11 mouse cellular contexts compared by ENCODE assay signal in genomic region chr12:79560893-79561292, GRCm38 (mm10).
A peak's percentile ranks its signal among the peaks of the same experiment; 100 is the strongest.
DNase-seq lines count a peak whose midpoint lies in the region; ATAC-seq and TF ChIP-seq lines count a peak whose summit lies in the region.
"Had no signal": no experiment of that assay in that cellular context is flagged by ENCODE, and none has a peak within 500 bp of the region (broad histone marks: within the 10 kb centered on the region; RNA-seq: fewer than 3 reads in every experiment).

No protein-coding gene starts in this region.

- peaks cover 23% of the 10 kb centered on the region for H3K4me1 ChIP-seq in embryonic facial prominence, embryonic 13.5 days
- peaks cover 24% of the 10 kb centered on the region for H3K4me1 ChIP-seq in embryonic facial prominence, embryonic 10.5 days
- H3K4me1 ChIP-seq in lung, postnatal 0 days (ENCODE audit: insufficient read depth, low read depth, low read length) = peaks cover 3% of the 10 kb centered on the region; the same call in 1 of the 2 replicates
- no peaks in the 10 kb centered on the region; the same call in 1 of the 2 replicates for H3K4me1 ChIP-seq in heart, adult 2 months (ENCODE audit: control insufficient read depth, insufficient read depth, low read length)
- no peaks in the 10 kb centered on the region for H3K4me1 ChIP-seq in forebrain, embryonic 11.5 days (replicated peaks; ENCODE audit: control insufficient read depth, insufficient read depth, low read length)
- H3K4me1 ChIP-seq: midbrain, embryonic 15.5 days had no signal

- H3K9ac ChIP-seq in embryonic facial prominence, embryonic 13.5 days = no peak overlapping the region
- H3K9ac ChIP-seq in lung, postnatal 0 days (replicated peaks; ENCODE audit: low read depth) = no peak overlapping the region
- no peak overlapping the region for H3K9ac ChIP-seq in heart, adult 2 months (ENCODE audit: low read depth, low read length)
- no peak overlapping the region for H3K9ac ChIP-seq in forebrain, embryonic 11.5 days (ENCODE audit: low read length)
- H3K9ac ChIP-seq: midbrain, embryonic 15.5 days had no signal

- no peak for TF ChIP-seq POLR2A in myocyte (IDR thresholded peaks at IDR 0.05; ENCODE audit: insufficient read length, low read depth)
- TF ChIP-seq POLR2A in heart, adult 2 months (IDR thresholded peaks at IDR 0.05; ENCODE audit: insufficient read depth, low read depth, low read length) = no peak

- peak; percentile 60 for TF ChIP-seq EP300 in lung, postnatal 0 days (IDR thresholded peaks at IDR 0.05)
- no peak for TF ChIP-seq EP300 in heart, adult 2 months (IDR thresholded peaks at IDR 0.05; ENCODE audit: insufficient read depth, low read depth, low read length)

- H3K27me3 ChIP-seq in embryonic facial prominence, embryonic 13.5 days = no peaks in the 10 kb centered on the region
- no peaks in the 10 kb centered on the region for H3K27me3 ChIP-seq in embryonic facial prominence, embryonic 10.5 days (replicated peaks; ENCODE audit: low read depth, poor library complexity, severe bottlenecking)
- no peaks in the 10 kb centered on the region for H3K27me3 ChIP-seq in lung, postnatal 0 days (replicated peaks; ENCODE audit: insufficient read depth, low read length)
- no peaks in the 10 kb centered on the region for H3K27me3 ChIP-seq in myocyte (ENCODE audit: control insufficient read depth, insufficient read depth, insufficient read length)
- no peaks in the 10 kb centered on the region for H3K27me3 ChIP-seq in heart, adult 2 months (ENCODE audit: control insufficient read depth, insufficient read depth, low read length)
- no peaks in the 10 kb centered on the region for H3K27me3 ChIP-seq in forebrain, embryonic 11.5 days (ENCODE audit: control insufficient read depth, insufficient read depth, low read length)
- H3K27me3 ChIP-seq: midbrain, embryonic 15.5 days had no signal

- H3ac ChIP-seq in myocyte (ENCODE audit: control insufficient read depth, insufficient read length) = no peak overlapping the region

- DNase-seq in embryonic facial prominence, embryonic 10.5 days (ENCODE audit: low spot score) = no peak
- DNase-seq in lung, postnatal 0 days (ENCODE audit: low spot score) = peak; percentile 79
- DNase-seq in lung, postnatal 4 days = no peak
- peak; percentile 54 for DNase-seq in fibroblast of lung, adult 2 months (ENCODE audit: low read depth)
- no peak for DNase-seq in heart, adult 2 months
- DNase-seq in forebrain, embryonic 11.5 days (ENCODE audit: low spot score) = no peak
- DNase-seq: gastrocnemius, postnatal 14 days; thymus, postnatal 25 days had no signal

- H3K4me2 ChIP-seq in embryonic facial prominence, embryonic 13.5 days = no peak overlapping the region
- H3K4me2 ChIP-seq in lung, postnatal 0 days (replicated peaks; ENCODE audit: low read depth, low read length) = no peak overlapping the region
- H3K4me2 ChIP-seq in myocyte (ENCODE audit: low read depth) = no peak overlapping the region
- H3K4me2 ChIP-seq in forebrain, embryonic 11.5 days (ENCODE audit: low read depth, low read length, severe bottlenecking) = no peak overlapping the region
- H3K4me2 ChIP-seq: midbrain, embryonic 15.5 days had no signal

- peak overlapping the region; percentile 34 for H3K27ac ChIP-seq in embryonic facial prominence, embryonic 13.5 days
- no peak overlapping the region for H3K27ac ChIP-seq in embryonic facial prominence, embryonic 10.5 days (replicated peaks)
- H3K27ac ChIP-seq in lung, postnatal 0 days (ENCODE audit: low read length) = no peak overlapping the region
- H3K27ac ChIP-seq in heart, adult 2 months = no peak overlapping the region
- no peak overlapping the region for H3K27ac ChIP-seq in forebrain, embryonic 11.5 days (ENCODE audit: low read depth, low read length)
- H3K27ac ChIP-seq: midbrain, embryonic 15.5 days had no signal

- H3K4me3 ChIP-seq in embryonic facial prominence, embryonic 13.5 days = no peak overlapping the region
- no peak overlapping the region for H3K4me3 ChIP-seq in embryonic facial prominence, embryonic 10.5 days
- H3K4me3 ChIP-seq in lung, postnatal 0 days (ENCODE audit: low read depth, low read length) = no peak overlapping the region
- no peak overlapping the region for H3K4me3 ChIP-seq in myocyte
- no peak overlapping the region for H3K4me3 ChIP-seq in heart, adult 2 months
- no peak overlapping the region for H3K4me3 ChIP-seq in forebrain, embryonic 11.5 days (ENCODE audit: low read depth, low read length)
- H3K4me3 ChIP-seq: midbrain, embryonic 15.5 days had no signal

- H3K79me2 ChIP-seq in myocyte (ENCODE audit: control insufficient read depth, insufficient read depth) = no peaks in the 10 kb centered on the region
- H3K79me2 ChIP-seq in heart, adult 2 months (replicated peaks; ENCODE audit: control insufficient read depth, insufficient read depth, low read length) = no peaks in the 10 kb centered on the region

- intact Hi-C loops in heart, adult 2 months (cut with DNase I) = no loop called here

- H3K9me3 ChIP-seq in embryonic facial prominence, embryonic 13.5 days = no peaks in the 10 kb centered on the region
- no peaks in the 10 kb centered on the region for H3K9me3 ChIP-seq in embryonic facial prominence, embryonic 10.5 days
- H3K9me3 ChIP-seq in lung, postnatal 0 days (ENCODE audit: low read length) = no peaks in the 10 kb centered on the region
- H3K9me3 ChIP-seq in forebrain, embryonic 11.5 days (ENCODE audit: control insufficient read depth, low read length) = no peaks in the 10 kb centered on the region
- H3K9me3 ChIP-seq: midbrain, embryonic 15.5 days had no signal

- ATAC-seq in embryonic facial prominence, embryonic 13.5 days (ENCODE audit: insufficient number of reproducible peaks, insufficient read depth, low FRiP score, low TSS enrichment, low read depth) = no peak
- peak; percentile 68 for ATAC-seq in lung, postnatal 0 days
- ATAC-seq in forebrain, embryonic 11.5 days (replicated peaks; ENCODE audit: low FRiP score) = no peak
- ATAC-seq: midbrain, embryonic 15.5 days had no signal

- H3K36me3 ChIP-seq in embryonic facial prominence, embryonic 13.5 days = no peaks in the 10 kb centered on the region
- H3K36me3 ChIP-seq in embryonic facial prominence, embryonic 10.5 days (replicated peaks) = no peaks in the 10 kb centered on the region
- H3K36me3 ChIP-seq in lung, postnatal 0 days (ENCODE audit: insufficient read depth, low read length) = no peaks in the 10 kb centered on the region
- H3K36me3 ChIP-seq in myocyte (ENCODE audit: control insufficient read depth, insufficient read depth) = no peaks in the 10 kb centered on the region
- H3K36me3 ChIP-seq in heart, adult 2 months (ENCODE audit: control insufficient read depth, insufficient read depth, low read length) = no peaks in the 10 kb centered on the region
- no peaks in the 10 kb centered on the region for H3K36me3 ChIP-seq in forebrain, embryonic 11.5 days (ENCODE audit: control insufficient read depth, insufficient read depth, low read length)
- H3K36me3 ChIP-seq: midbrain, embryonic 15.5 days had no signal

- TF ChIP-seq CTCF in lung, postnatal 0 days (IDR thresholded peaks at IDR 0.05) = no peak
- no peak for TF ChIP-seq CTCF in heart, adult 2 months (IDR thresholded peaks at IDR 0.05)

- WGBS in embryonic facial prominence, embryonic 13.5 days = 55% methylated on average over 4 of the region's 4 CpGs
- WGBS in embryonic facial prominence, embryonic 10.5 days = 85% methylated on average over 4 of the region's 4 CpGs
- 73% methylated on average over 4 of the region's 4 CpGs for WGBS in lung, postnatal 0 days
- WGBS in heart, adult 2 months = 82% methylated on average over 4 of the region's 4 CpGs
- WGBS in forebrain, embryonic 11.5 days = 81% methylated on average over 4 of the region's 4 CpGs

TF ChIP-seq in myocyte, 11 proteins besides CTCF, POLR2A, EP300 and RAD21:
- TF ChIP-seq REST (IDR thresholded peaks at IDR 0.05; ENCODE audit: insufficient read depth, insufficient read length) = no peak
- TF ChIP-seq TCF3 (IDR thresholded peaks at IDR 0.05; ENCODE audit: insufficient read length, low read depth) = no peak
- TF ChIP-seq E2F4 (IDR thresholded peaks at IDR 0.05; ENCODE audit: insufficient read depth) = no peak
- 0 out of 2 replicates have a peak, but pooled peaks have one; percentile 37 for TF ChIP-seq CEBPB (IDR thresholded peaks at IDR 0.05; ENCODE audit: insufficient read depth, poor library complexity, severe bottlenecking)
- no peak for TF ChIP-seq POLR2AphosphoS2 (IDR thresholded peaks at IDR 0.05; ENCODE audit: insufficient read length, low read depth)
- no peak for TF ChIP-seq USF1 (IDR thresholded peaks at IDR 0.05; ENCODE audit: low read depth)

Comparison
In these comparisons a context has a peak if more than half of its experiments do, and no peak if none do; other contexts are left out.
1. DNase-seq: peak in lung, postnatal 0 days (single experiment) and fibroblast of lung, adult 2 months (single experiment); none in embryonic facial prominence, embryonic 10.5 days (single experiment), lung, postnatal 4 days (0 of 2), heart, adult 2 months (0 of 2) and forebrain, embryonic 11.5 days (single experiment).